11 mouse cellular contexts compared by ENCODE assay signal in the genomic region with DNA sequence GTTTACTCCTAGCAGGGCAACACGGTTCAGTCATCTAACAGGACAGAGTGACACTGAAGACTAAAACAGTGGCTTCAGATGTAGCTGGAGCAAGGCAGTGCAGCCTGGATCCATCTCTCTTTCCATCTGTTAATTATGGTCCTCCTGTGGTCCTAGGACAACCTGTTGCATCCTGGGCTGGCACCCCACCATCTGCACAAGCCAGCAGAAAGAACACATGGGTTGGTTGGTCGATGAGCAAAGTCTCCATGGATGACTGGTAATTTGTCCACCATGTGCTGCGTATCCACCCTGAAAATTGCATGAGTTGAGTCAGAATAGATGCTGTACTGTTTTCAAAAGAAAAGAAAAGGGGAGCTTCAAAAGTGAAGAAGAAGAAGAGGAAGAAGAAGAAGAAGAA.
"Had no signal": no experiment of that assay in that cellular context is flagged by ENCODE, and none has a peak within 500 bp of the region (broad histone marks: within the 10 kb centered on the region; RNA-seq: fewer than 3 reads in every experiment).

No protein-coding gene starts in this region.

- DNase-seq: lung, adult 18-20 months; lung, embryonic 14.5 days; lung, postnatal 10 days; lung, postnatal 4 days; right cerebral cortex, adult 18-20 months; right cerebral cortex, postnatal 25 days; right cerebral cortex, postnatal 4 days; spleen, adult 18-20 months; thymus, adult 18-20 months; thymus, postnatal 14 days; thymus, postnatal 36 days had no signal
